In the genomic region with DNA sequence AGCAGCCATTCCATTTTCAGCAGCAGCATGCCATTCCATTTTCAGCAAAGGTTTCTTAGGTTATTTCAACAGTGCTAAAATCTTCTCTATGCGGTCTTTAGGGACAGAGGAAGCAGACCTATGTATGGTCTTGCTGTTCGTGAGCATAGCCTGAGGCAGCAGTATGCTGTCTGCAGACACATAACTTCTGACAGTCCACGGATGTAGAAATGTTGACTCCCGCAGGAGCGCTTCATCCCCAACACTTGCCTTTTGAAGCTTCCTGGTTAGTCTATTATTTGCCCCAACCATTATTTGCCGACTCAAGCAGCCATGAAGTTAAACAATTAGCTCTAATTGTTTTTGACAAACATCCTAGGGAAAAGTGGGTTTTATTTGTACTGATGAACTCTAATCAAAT, we compare ENCODE assay signal across 16 mouse cellular contexts. TPM values are rescaled to one million over a fixed set of nuclear protein-coding genes. Genes with fewer than 3 reads are reported as not detected.
DNase-seq lines count a peak whose midpoint lies in the region; ATAC-seq and TF ChIP-seq lines count a peak whose summit lies in the region.
"Had no signal": no experiment of that assay in that cellular context is flagged by ENCODE, and none has a peak within 500 bp of the region (broad histone marks: within the 10 kb centered on the region; RNA-seq: fewer than 3 reads in every experiment).

No protein-coding gene starts in this region.

- TF ChIP-seq CTCF in stomach, postnatal 0 days (IDR thresholded peaks at IDR 0.05; ENCODE audit: low read depth), result no peak

- DNase-seq in forebrain, embryonic 10.5 days (ENCODE audit: extremely low spot score, low spot score), result no peak
- DNase-seq in forebrain, embryonic 14.5 days (ENCODE audit: low spot score), result no peak
- DNase-seq in kidney, postnatal 10 days, result no peak
- no peak for DNase-seq in stomach, postnatal 0 days (ENCODE audit: low spot score)
- no peak for DNase-seq in thymus, postnatal 14 days
- DNase-seq in left cerebral cortex, postnatal 36 days (ENCODE audit: low spot score in 2 of 2), result no peak
- DNase-seq: adrenal gland, postnatal 14 days; cerebellum, adult 9-10 months; kidney, adult 8-10 months had no signal

- no peak overlapping the region for H3K4me2 ChIP-seq in forebrain, embryonic 14.5 days (ENCODE audit: low read length)
- no peak overlapping the region for H3K4me2 ChIP-seq in kidney, embryonic 15.5 days
- no peak overlapping the region for H3K4me2 ChIP-seq in stomach, embryonic 14.5 days (replicated peaks; ENCODE audit: low read depth, low read length)
- no peak overlapping the region for H3K4me2 ChIP-seq in stomach, postnatal 0 days (replicated peaks; ENCODE audit: low read depth)
- H3K4me2 ChIP-seq: liver, embryonic 11.5 days; lung, embryonic 15.5 days; neural tube, embryonic 12.5 days had no signal

- no peaks in the 10 kb centered on the region for H3K36me3 ChIP-seq in forebrain, embryonic 10.5 days (replicated peaks)
- no peaks in the 10 kb centered on the region for H3K36me3 ChIP-seq in forebrain, embryonic 14.5 days (ENCODE audit: control insufficient read depth, insufficient read depth, low read length)
- H3K36me3 ChIP-seq in kidney, embryonic 15.5 days, result no peaks in the 10 kb centered on the region
- no peaks in the 10 kb centered on the region for H3K36me3 ChIP-seq in stomach, embryonic 14.5 days (ENCODE audit: control insufficient read depth, insufficient read depth, low read length)
- no peaks in the 10 kb centered on the region for H3K36me3 ChIP-seq in stomach, postnatal 0 days (ENCODE audit: control insufficient read depth, insufficient read depth, low read length)
- H3K36me3 ChIP-seq: lung, embryonic 15.5 days; neural tube, embryonic 12.5 days had no signal

- intact Hi-C loops in left cerebral cortex, postnatal 36 days (cut with DNase I), result no loop called here

- H3K4me3 ChIP-seq in forebrain, embryonic 10.5 days, result no peak overlapping the region
- H3K4me3 ChIP-seq in forebrain, embryonic 14.5 days (ENCODE audit: low read depth, low read length), result no peak overlapping the region
- H3K4me3 ChIP-seq in kidney, embryonic 15.5 days (replicated peaks), result no peak overlapping the region
- no peak overlapping the region for H3K4me3 ChIP-seq in stomach, embryonic 14.5 days (ENCODE audit: low read depth, low read length)
- H3K4me3 ChIP-seq in stomach, postnatal 0 days (ENCODE audit: low read depth, low read length), result no peak overlapping the region
- H3K4me3 ChIP-seq: layer of hippocampus, adult 2 months; left cerebral cortex, adult 2 months; lung, embryonic 15.5 days; neural tube, embryonic 12.5 days had no signal

- H3K27me3 ChIP-seq in forebrain, embryonic 10.5 days (ENCODE audit: poor library complexity, severe bottlenecking), result peaks cover 6% of the 10 kb centered on the region
- no peaks in the 10 kb centered on the region for H3K27me3 ChIP-seq in forebrain, embryonic 14.5 days (replicated peaks; ENCODE audit: control insufficient read depth, insufficient read depth, low read length)
- no peaks in the 10 kb centered on the region for H3K27me3 ChIP-seq in kidney, embryonic 15.5 days
- no peaks in the 10 kb centered on the region for H3K27me3 ChIP-seq in stomach, embryonic 14.5 days (ENCODE audit: control insufficient read depth, insufficient read depth, low read length)
- H3K27me3 ChIP-seq in stomach, postnatal 0 days (ENCODE audit: control insufficient read depth, insufficient read depth, low read length), result no peaks in the 10 kb centered on the region
- H3K27me3 ChIP-seq: lung, embryonic 15.5 days; neural tube, embryonic 12.5 days had no signal

- no peaks in the 10 kb centered on the region; the same call in 1 of the 2 replicates for H3K9me3 ChIP-seq in forebrain, embryonic 10.5 days
- H3K9me3 ChIP-seq in forebrain, embryonic 14.5 days (replicated peaks; ENCODE audit: control insufficient read depth, low read length), result no peaks in the 10 kb centered on the region
- H3K9me3 ChIP-seq in kidney, embryonic 15.5 days (replicated peaks), result no peaks in the 10 kb centered on the region
- H3K9me3 ChIP-seq in stomach, embryonic 14.5 days (ENCODE audit: control insufficient read depth, low read depth, low read length), result no peaks in the 10 kb centered on the region
- no peaks in the 10 kb centered on the region for H3K9me3 ChIP-seq in stomach, postnatal 0 days (ENCODE audit: control insufficient read depth, low read length)
- H3K9me3 ChIP-seq: lung, embryonic 15.5 days; neural tube, embryonic 12.5 days had no signal

- no peak for ATAC-seq in forebrain, embryonic 14.5 days
- no peak for ATAC-seq in kidney, embryonic 15.5 days (replicated peaks; ENCODE audit: low FRiP score)
- no peak for ATAC-seq in stomach, embryonic 14.5 days (ENCODE audit: insufficient number of reproducible peaks, insufficient read depth, low FRiP score, low read depth)
- ATAC-seq in stomach, postnatal 0 days (ENCODE audit: low FRiP score, low TSS enrichment), result no peak

- 24% methylated on average over 6 of the region's 6 CpGs for WGBS in forebrain, embryonic 10.5 days
- 13% methylated on average over 6 of the region's 6 CpGs for WGBS in forebrain, embryonic 14.5 days
- 42% methylated on average over 6 of the region's 6 CpGs for WGBS in kidney, embryonic 15.5 days
- WGBS in stomach, embryonic 14.5 days, result 50% methylated on average over 6 of the region's 6 CpGs
- 43% methylated on average over 6 of the region's 6 CpGs for WGBS in stomach, postnatal 0 days

- H3K9ac ChIP-seq in forebrain, embryonic 14.5 days (ENCODE audit: low read length), result no peak overlapping the region
- no peak overlapping the region for H3K9ac ChIP-seq in kidney, embryonic 15.5 days
- H3K9ac ChIP-seq in stomach, embryonic 14.5 days (replicated peaks; ENCODE audit: low read depth, low read length), result no peak overlapping the region
- no peak overlapping the region for H3K9ac ChIP-seq in stomach, postnatal 0 days (ENCODE audit: low read length)
- H3K9ac ChIP-seq: lung, embryonic 15.5 days; neural tube, embryonic 12.5 days had no signal

- no peak for TF ChIP-seq EP300 in stomach, postnatal 0 days (optimal IDR thresholded peaks at IDR 0.05)

- peak overlapping the region; percentile 79 for H3K27ac ChIP-seq in forebrain, embryonic 10.5 days
- no peak overlapping the region for H3K27ac ChIP-seq in forebrain, embryonic 14.5 days (ENCODE audit: low read depth, low read length)
- H3K27ac ChIP-seq in kidney, embryonic 15.5 days, result peak overlapping the region; percentile 89
- H3K27ac ChIP-seq in stomach, embryonic 14.5 days (ENCODE audit: low read length), result peak overlapping the region; percentile 67; the same call in 1 of the 2 replicates
- H3K27ac ChIP-seq in stomach, postnatal 0 days (replicated peaks), result no peak overlapping the region
- H3K27ac ChIP-seq: layer of hippocampus, adult 2 months; left cerebral cortex, adult 2 months; lung, embryonic 15.5 days; neural tube, embryonic 12.5 days had no signal

- H3K4me1 ChIP-seq in forebrain, embryonic 10.5 days, result peaks cover 56% of the 10 kb centered on the region
- peaks cover 8% of the 10 kb centered on the region; the same call in 1 of the 2 replicates for H3K4me1 ChIP-seq in forebrain, embryonic 14.5 days (ENCODE audit: control insufficient read depth, insufficient read depth, low read length)
- H3K4me1 ChIP-seq in kidney, embryonic 15.5 days, result peaks cover 47% of the 10 kb centered on the region
- peaks cover 10% of the 10 kb centered on the region for H3K4me1 ChIP-seq in stomach, embryonic 14.5 days (ENCODE audit: control insufficient read depth, insufficient read depth, low read length)
- H3K4me1 ChIP-seq in stomach, postnatal 0 days (replicated peaks; ENCODE audit: control insufficient read depth, insufficient read depth), result 0 out of 2 replicates have a peak, but pooled peaks cover 2% of the 10 kb centered on the region

RNA-seq across cellular contexts. Expression of gene Mest, which starts 14.2 kb away (rescaled TPM):
- polyA plus RNA-seq in forebrain, embryonic 10.5 days (2016; fragmentation: Nextera tagmentation; extraction: Ambion mirVana), result 2,195 and 2,268 TPM in 2 replicates
- 409 and 464 TPM in 2 replicates for polyA plus RNA-seq in forebrain, embryonic 14.5 days (2014; fragmentation: Nextera tagmentation; extraction: Ambion mirVana)
- polyA plus RNA-seq in kidney, embryonic 15.5 days (2015; fragmentation: Nextera tagmentation; extraction: Ambion mirVana), result 2,036 and 2,131 TPM in 2 replicates
- polyA plus RNA-seq in stomach, embryonic 14.5 days (2014; fragmentation: Nextera tagmentation; extraction: Ambion mirVana), result 1,146 and 1,247 TPM in 2 replicates
- 156 and 168 TPM in 2 replicates for polyA plus RNA-seq in stomach, postnatal 0 days (2015; fragmentation: Nextera tagmentation; extraction: Ambion mirVana)
- total RNA-seq in left cerebral cortex, postnatal 36 days (2021), result 100 to 1,000 TPM in 1 of 2 experiments, 10 to 100 TPM in 1; 99.8 to 118 TPM

RNA-seq across cellular contexts. Expression of gene Cep41, which starts 15.6 kb away (rescaled TPM):
- 15.9 and 22.1 TPM in 2 replicates for polyA plus RNA-seq in forebrain, embryonic 10.5 days (2016; fragmentation: Nextera tagmentation; extraction: Ambion mirVana)
- polyA plus RNA-seq in forebrain, embryonic 14.5 days (2014; fragmentation: Nextera tagmentation; extraction: Ambion mirVana), result 15.6 and 16.6 TPM in 2 replicates
- 23.5 and 24.9 TPM in 2 replicates for polyA plus RNA-seq in kidney, embryonic 15.5 days (2015; fragmentation: Nextera tagmentation; extraction: Ambion mirVana)
- polyA plus RNA-seq in stomach, embryonic 14.5 days (2014; fragmentation: Nextera tagmentation; extraction: Ambion mirVana), result 10.8 and 12.9 TPM in 2 replicates
- 4.0 and 4.7 TPM in 2 replicates for polyA plus RNA-seq in stomach, postnatal 0 days (2015; fragmentation: Nextera tagmentation; extraction: Ambion mirVana)
- total RNA-seq in left cerebral cortex, postnatal 36 days (2021), result 1 to 10 TPM; 7.1 to 9.0 TPM

Comparison
In these comparisons a context has a peak if more than half of its experiments do, and no peak if none do; other contexts are left out.
1. H3K27ac ChIP-seq: peak in forebrain, embryonic 10.5 days (single experiment), kidney, embryonic 15.5 days (single experiment) and stomach, embryonic 14.5 days (single experiment); none in forebrain, embryonic 14.5 days (single experiment) and stomach, postnatal 0 days (single experiment).